Mouse (Mus musculus): Measurements from ENCODE around the gene Pdcd1lg2.

GRCm38 (mm10) chr19:29505617-29506016, 94.9 kb downstream of the Pdcd1lg2 start:
- TF ChIP-seq POLR2A (IDR thresholded peaks at IDR 0.05; ENCODE audit: borderline replicate concordance, low read depth, low read length) = no peak
- TF ChIP-seq CTCF (IDR thresholded peaks at IDR 0.05; ENCODE audit: low read depth, low read length) = no peak

All from bone marrow macrophage, adult 2 months (primary cell).